Mouse (Mus musculus): Measurements from ENCODE around the gene Ube2r2. TPM values are rescaled to one million over a fixed set of nuclear protein-coding genes. Genes with fewer than 3 reads are reported as not detected.

The Ube2r2 gene
- polyA plus RNA-seq, 1 experiment from 2014 or later: 84.7 TPM

- Histone ChIP-seq H3K36me3 (peaks cover 94% of the 10 kb centered on the region), H3K4me3 (no peak overlapping the region), H3K27me3 (ENCODE audit: insufficient read depth, poor library complexity, severe bottlenecking) (no peaks in the 10 kb centered on the region), H3K9me3 (no peaks in the 10 kb centered on the region), H3K27ac (no peak overlapping the region), H3K4me1 (no peaks in the 10 kb centered on the region)
- 86% methylated on average over 4 of the region's 4 CpGs for WGBS
- no peak for DNase-seq (ENCODE audit: low spot score)
These were observed 72.5 kb downstream of the Ube2r2 start for GRCm38 (mm10) chr4:41208050-41208449.

GRCm38 (mm10) chr4:41225412-41225811 lies 89.9 kb downstream of the Ube2r2 start:
- DNase-seq (ENCODE audit: low spot score): no peak

GRCm38 (mm10) chr4:41226351-41226750 lies 90.8 kb downstream of the Ube2r2 start:
- no peaks in the 10 kb centered on the region for H3K4me1 ChIP-seq
- no peak for DNase-seq (ENCODE audit: low spot score)
- no peaks in the 10 kb centered on the region for H3K27me3 ChIP-seq (ENCODE audit: insufficient read depth, poor library complexity, severe bottlenecking)
- H3K36me3 ChIP-seq: peaks cover 97% of the 10 kb centered on the region
- H3K27ac ChIP-seq: no peak overlapping the region
- WGBS: 86% methylated on average over 3 of the region's 3 CpGs
- no peak overlapping the region for H3K4me3 ChIP-seq
- H3K9me3 ChIP-seq: no peaks in the 10 kb centered on the region

More at GRCm38 (mm10) chr4:41225412-41225811, 89.9 kb downstream of the Ube2r2 start:
- Histone ChIP-seq H3K4me3 (no peak overlapping the region), H3K27ac (no peak overlapping the region), H3K9me3 (no peaks in the 10 kb centered on the region), H3K27me3 (ENCODE audit: insufficient read depth, poor library complexity, severe bottlenecking) (no peaks in the 10 kb centered on the region), H3K4me1 (no peaks in the 10 kb centered on the region), H3K36me3 (peaks cover 97% of the 10 kb centered on the region)
- 95% methylated on average over 1 of the region's 1 CpGs for WGBS

GRCm38 (mm10) chr4:41235621-41236020 lies 100.1 kb downstream of the Ube2r2 start:
- Histone ChIP-seq H3K9me3 (no peaks in the 10 kb centered on the region), H3K4me1 (no peaks in the 10 kb centered on the region), H3K36me3 (peaks cover 67% of the 10 kb centered on the region), H3K27ac (no peak overlapping the region), H3K27me3 (ENCODE audit: insufficient read depth, poor library complexity, severe bottlenecking) (no peaks in the 10 kb centered on the region), H3K4me3 (no peak overlapping the region)
- WGBS: 55% methylated on average over 5 of the region's 5 CpGs
- DNase-seq (ENCODE audit: low spot score): no peak

GRCm38 (mm10) chr4:41240916-41241315 lies 105.4 kb downstream of the Ube2r2 start:
- WGBS: 85% methylated on average over 3 of the region's 3 CpGs
- Histone ChIP-seq H3K27ac (no peak overlapping the region), H3K9me3 (no peaks in the 10 kb centered on the region), H3K4me1 (no peaks in the 10 kb centered on the region), H3K27me3 (ENCODE audit: insufficient read depth, poor library complexity, severe bottlenecking) (no peaks in the 10 kb centered on the region), H3K36me3 (peaks cover 45% of the 10 kb centered on the region), H3K4me3 (no peak overlapping the region)
- DNase-seq (ENCODE audit: low spot score): no peak

Other genes starting within 250 kb of the Ube2r2 start
- 6.2 and 10.2 TPM in 2 replicates for gene Spink4, start 215.7 kb upstream of the Ube2r2 start, polyA plus RNA-seq (2016; fragmentation: Nextera tagmentation; extraction: Ambion mirVana)
- 181 and 209 TPM in 2 replicates for gene Bag1, start 187.4 kb upstream of the Ube2r2 start, polyA plus RNA-seq (2016; fragmentation: Nextera tagmentation; extraction: Ambion mirVana)
- 72.3 and 76.7 TPM in 2 replicates for gene Chmp5, start 187.3 kb upstream of the Ube2r2 start, polyA plus RNA-seq (2016; fragmentation: Nextera tagmentation; extraction: Ambion mirVana)
- gene Nfx1, start 164.8 kb upstream of the Ube2r2 start, polyA plus RNA-seq (2016; fragmentation: Nextera tagmentation; extraction: Ambion mirVana): 76.5 and 87.4 TPM in 2 replicates
- 0.09 and 1.2 TPM in 2 replicates for gene Aqp7, start 87.6 kb upstream of the Ube2r2 start, polyA plus RNA-seq (2016; fragmentation: Nextera tagmentation; extraction: Ambion mirVana)
- 10.6 TPM in 2 replicates for gene Aqp3, start 37.6 kb upstream of the Ube2r2 start, polyA plus RNA-seq (2016; fragmentation: Nextera tagmentation; extraction: Ambion mirVana)
- gene Nol6, start 11.3 kb upstream of the Ube2r2 start, polyA plus RNA-seq (2016; fragmentation: Nextera tagmentation; extraction: Ambion mirVana): 26.0 and 26.8 TPM in 2 replicates
- 82.1 and 87.0 TPM in 2 replicates for gene Ubap2, start 139.4 kb downstream of the Ube2r2 start, polyA plus RNA-seq (2016; fragmentation: Nextera tagmentation; extraction: Ambion mirVana)
- 49.0 and 49.9 TPM in 2 replicates for gene Dcaf12, start 179.1 kb downstream of the Ube2r2 start, polyA plus RNA-seq (2016; fragmentation: Nextera tagmentation; extraction: Ambion mirVana)
- 52.4 and 56.6 TPM in 2 replicates for gene Ubap1, start 213.3 kb downstream of the Ube2r2 start, polyA plus RNA-seq (2016; fragmentation: Nextera tagmentation; extraction: Ambion mirVana)